Mouse (Mus musculus): ENCODE measurements around the gene Trabd2b.
A peak's percentile ranks its signal among the peaks of the same experiment; 100 is the strongest.

Trabd2b gene

DNA sequence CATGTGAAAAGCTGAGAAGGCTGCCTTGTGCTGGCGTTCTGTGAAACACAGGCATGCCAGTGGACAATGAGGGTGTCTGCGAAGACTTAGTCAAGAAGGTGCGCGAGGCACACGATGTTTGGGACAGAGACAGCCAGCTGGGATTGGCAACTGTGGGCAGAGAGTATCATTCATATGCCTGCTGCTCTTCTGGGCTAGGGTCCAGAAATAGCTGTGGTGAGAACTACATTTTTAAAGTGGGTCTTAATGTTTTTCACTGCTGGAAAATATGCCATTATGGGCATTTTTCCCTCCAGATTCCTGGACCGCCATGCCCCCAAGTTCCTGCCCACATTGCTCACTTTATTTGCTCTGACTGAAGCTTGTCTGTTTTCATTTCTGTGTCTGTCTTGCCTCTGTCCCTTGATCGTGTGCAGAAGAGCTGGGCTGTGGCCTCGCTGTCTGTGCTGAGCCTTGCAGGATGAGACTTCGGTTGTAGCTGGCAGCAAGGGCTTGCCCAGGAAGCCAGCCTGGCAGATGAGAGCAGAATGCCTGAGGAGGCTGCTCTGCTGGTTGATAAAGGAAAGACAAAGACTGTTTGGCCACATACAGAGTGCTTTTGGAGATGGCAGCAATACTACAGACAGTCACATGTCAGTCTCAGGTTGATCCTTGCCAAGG is 42.0 kb downstream of the Trabd2b start:
- DNase-seq (ENCODE audit: low spot score), result no peak

DNA sequence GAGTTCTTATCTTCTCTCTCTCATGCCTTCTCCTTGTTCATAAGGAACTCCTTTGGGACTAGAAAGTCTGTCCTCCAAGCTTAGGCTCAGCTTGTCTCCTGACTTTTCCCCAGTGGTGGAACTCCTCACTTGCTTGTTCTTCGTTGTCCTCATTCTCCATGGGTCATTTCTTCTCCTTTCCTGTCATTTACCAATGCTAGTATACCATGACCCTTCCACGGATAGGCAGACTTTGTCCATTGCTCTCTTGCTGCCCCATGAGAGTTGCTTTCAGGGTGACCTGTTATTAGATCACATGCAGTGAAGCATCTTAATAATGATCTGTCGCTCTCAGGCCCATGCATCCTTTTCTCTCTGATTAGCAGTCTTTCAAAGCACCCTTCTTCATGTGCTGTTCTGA is 46.6 kb downstream of the Trabd2b start:
- no peak for DNase-seq (ENCODE audit: low spot score)

DNA sequence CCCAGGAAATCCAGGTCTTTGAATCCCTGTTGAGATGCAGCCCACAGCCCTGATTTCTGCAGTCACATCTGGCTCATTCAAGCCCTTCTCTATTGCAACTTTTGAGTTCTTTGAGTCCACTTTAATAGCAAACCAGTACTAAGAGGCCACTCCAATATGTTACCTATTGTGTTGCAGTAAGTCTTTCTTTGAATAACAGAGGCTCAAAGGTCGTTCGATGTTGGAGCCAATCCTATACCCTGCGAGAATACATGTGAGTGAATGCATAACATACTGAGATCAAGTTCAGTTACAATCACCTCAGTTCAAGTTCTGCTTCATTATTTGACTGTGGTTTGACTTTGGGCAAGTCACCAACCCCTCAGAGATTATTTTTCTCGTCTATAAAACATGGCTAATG is 47.5 kb downstream of the Trabd2b start:
- DNase-seq (ENCODE audit: low spot score), result no peak

DNA sequence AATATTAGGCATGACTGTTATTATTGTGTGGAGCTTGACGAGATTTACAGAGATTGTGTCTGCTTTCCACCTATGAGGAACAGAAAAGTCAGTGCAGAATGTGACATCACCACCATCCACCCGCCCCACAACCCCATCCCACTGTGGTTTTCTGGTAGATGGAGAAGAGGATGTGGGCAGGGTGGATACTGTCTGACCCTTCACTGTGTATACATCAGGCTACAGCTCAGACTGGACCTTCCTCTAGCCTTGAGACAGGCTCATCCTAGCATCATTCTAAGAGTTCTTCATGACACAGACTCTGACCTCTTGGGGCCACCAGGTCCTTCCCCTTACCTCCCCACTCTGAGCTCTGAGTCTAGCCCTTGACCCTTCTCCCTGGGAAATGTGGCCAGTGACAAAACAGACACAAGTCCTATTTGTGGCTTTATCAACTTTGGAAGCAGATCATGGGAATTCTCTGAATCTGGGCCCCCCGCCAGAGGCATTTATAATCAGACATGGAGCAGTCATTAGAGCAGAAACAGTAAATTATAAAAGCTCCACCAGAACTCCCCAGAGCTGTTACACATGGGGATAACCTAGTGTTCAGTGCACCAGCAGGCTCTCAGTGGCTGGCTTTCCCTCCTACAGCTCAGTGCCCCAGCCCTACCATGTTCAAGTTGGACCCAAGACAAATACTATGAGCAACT is 48.1 kb downstream of the Trabd2b start:
- DNase-seq (ENCODE audit: low spot score), result no peak

DNA sequence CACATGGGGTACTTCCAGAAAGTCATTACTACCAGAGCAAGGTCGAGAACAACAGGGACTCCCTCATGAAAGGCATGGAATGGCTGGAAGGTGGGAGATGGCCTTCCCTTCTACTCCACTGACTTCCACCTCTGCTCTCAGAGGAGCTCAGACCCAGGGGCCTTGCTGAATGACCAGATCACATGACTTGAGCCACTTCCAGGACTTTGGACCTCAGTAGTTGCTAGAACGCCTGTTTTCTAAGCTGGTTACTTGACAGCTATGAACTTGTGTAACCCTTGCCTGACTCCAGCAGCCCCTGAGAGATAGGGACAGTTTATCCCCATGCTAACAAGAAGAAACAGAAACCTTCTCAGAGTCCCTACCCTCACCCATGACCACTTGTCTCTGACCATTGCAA is 50.6 kb downstream of the Trabd2b start:
- DNase-seq (ENCODE audit: low spot score), result peak; percentile 71

DNA sequence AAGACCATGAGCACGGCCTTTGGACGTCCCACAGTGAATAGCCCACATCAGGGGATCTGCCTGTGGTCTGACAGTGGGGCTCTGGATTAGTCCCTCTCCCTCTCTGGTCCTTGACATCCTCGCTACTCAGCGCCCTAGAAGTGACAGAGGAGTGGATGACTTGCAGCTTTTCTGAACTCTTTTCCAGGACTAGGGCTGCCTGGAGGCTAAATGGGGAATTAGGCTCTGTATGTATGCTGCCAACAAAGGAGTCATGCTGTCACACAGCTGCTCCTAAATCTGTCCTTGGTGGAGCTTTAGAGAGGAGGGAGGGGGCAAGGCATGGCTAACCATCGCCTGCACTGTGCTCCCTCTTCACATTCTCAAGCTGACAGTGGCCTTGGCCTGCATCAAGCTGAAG is 53.1 kb downstream of the Trabd2b start:
- no peak for DNase-seq (ENCODE audit: low spot score)

DNA sequence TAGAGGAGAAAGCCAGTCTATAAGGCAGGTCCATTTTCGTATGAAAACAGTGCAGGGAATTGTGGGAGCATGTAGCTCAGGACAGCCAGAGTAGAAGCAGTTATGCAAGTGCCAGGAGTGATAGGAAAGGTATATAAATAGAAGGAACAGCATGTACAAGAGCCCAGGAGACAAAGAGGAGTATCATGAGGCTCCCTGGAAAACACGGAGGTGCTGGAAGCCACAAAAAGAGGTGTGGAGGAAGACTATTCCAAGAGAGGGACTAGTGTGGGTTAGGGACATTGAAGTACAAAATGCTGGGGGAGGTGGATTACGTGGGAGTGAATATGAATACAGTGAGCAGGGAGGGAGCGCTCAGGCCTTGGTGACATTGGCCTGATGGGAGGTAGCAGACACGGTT is 53.9 kb downstream of the Trabd2b start:
- no peak for DNase-seq (ENCODE audit: low spot score)

DNA sequence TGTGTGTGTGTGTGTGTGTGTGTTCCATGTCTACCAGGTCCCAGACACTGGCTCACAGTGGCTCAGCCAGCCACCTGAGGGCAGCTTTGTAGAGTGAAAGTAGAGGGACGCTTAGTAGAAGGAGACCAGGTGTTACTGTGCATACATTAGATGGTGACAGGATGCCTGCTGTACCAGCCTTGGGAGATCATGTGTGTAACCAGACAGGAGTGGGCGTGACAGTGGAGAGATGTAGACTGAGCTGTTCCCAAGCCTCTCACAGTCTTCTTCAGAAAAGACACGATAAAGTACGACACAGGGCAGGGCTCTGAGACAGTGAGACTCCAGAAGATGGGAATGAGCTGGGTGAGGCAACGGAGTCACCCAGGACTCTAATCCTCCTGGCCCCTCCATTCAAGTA is 54.6 kb downstream of the Trabd2b start:
- DNase-seq (ENCODE audit: low spot score), result no peak

DNA sequence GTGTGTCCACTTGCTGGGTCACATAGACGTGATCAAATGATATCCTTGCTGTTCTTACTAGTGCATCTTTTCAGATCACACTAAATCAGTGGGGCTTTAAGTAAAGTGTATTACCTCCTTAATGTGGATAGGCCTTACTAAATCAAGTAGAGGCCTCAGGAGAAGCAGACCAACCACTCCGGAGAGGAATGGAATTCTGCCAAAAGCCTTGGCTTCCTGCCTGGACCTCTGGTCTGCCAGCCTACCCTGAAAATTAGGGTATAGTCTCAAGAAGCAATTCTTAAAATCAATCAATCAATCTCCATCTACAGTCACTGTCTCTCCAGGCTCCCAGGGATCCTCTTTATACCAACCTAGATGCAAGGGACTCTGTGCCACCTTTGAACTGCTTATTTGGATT is 59.1 kb downstream of the Trabd2b start:
- DNase-seq (ENCODE audit: low spot score), result no peak

DNA sequence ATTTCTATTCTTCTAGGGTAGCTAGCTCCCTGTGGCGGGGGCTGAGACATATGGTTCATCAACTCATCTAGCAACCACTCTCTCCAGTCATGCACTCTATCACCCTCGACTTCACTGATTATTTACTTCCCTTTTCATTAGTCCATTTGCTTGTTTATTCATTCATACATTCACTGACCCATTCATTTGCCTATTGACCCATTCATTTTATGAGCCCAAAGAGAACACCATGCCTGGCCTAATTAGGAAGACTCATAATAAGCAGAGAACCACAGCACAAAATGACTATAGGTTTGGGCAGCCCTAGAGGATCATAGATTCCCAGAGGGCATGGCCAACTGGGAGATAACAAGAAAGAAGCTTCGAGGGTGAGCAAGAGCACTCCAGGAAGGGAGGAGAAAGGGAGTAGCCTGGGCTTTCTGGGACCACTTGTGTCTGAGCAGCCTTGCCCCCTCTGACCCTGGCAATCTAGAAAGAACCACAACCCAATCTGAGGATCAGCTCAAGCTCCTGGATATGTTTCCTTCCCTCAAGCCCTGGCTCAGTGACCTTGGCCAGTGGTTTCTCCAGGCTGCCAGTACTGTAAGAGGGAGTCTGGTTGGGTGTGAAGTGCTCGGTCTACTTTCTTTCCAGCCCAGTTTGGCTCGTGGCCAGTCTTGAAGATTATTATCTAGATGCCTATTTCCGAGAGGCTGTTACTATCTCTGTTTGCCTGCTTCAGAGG is 61.0 kb downstream of the Trabd2b start:
- DNase-seq (ENCODE audit: low spot score), result peak; percentile 73

DNA sequence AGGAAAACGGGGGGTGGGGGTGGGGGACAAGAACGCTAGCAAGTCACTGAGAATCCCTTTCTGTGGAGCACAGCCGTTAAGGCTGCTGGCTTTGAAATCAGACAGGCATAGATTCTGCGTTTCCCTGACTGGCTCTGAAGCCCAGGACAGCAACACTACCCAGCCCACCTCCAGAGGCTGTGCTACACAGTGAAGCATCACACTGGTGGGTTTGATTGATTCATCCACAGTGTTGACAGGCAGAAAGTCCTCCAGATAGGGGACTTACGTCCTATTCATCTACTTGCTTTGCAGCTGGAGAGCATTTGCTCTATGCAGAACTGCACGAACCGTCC is 61.5 kb downstream of the Trabd2b start:
- DNase-seq (ENCODE audit: low spot score), result no peak

DNA sequence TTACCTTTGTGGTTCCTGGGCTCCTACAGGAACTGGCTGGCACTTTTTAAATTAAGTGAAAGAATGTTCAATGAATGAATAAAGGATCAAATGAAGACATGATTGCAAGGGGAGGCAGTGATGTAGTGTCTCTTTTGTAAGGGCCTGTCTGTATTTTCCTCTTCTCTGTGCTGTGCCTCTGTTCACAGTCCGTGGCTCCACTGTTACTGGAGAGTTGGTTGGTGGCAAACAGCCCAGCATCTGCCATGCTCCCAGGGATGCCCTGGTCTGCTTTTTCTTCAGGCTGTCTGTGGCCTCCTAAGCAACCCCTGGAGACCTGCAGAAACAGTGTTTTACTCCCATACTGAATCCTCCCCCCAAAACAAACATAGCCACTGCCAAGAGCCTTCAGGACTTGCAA is 63.4 kb downstream of the Trabd2b start:
- no peak for DNase-seq (ENCODE audit: low spot score)

DNA sequence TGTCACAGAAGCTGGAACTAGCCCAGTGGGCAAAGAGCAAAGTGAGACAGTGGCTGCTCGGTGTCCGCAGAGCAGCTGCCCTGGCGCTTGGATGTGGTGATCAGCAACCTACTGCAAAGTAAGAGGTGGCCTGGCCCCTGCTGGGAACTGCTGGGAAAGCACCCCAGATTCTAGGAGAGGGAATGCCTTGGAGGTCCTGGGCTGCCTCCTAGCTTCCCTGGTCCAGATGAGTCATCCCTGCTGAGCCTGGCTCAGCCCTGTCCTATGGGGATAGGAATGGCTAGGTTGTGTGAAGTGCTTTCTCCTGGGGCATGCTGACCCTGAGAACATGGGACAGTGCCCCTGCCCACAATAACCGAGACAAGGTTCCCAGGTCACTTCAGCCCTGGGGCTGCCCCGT is 65.6 kb downstream of the Trabd2b start:
- DNase-seq (ENCODE audit: low spot score), result peak; percentile 62

DNA sequence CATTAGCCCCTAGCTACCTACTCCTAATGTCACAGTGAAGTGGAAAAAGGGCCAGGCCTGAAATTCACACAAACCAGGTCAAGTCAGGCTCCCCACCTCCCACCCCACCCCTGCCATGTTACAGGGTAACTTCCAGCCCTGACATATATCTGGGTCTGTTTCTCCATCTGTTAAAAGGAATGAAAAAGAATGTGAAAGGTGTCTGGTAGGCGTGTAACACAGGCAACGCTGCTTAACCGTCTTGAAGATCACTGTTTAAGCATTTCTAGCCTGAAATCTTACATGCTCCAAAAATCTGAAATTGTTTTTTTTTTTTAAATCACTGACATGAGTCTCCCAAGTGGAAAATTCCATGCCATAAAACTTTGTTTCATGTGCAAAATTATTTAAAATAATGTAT is 69.8 kb downstream of the Trabd2b start:
- no peak for DNase-seq (ENCODE audit: low spot score)

DNA sequence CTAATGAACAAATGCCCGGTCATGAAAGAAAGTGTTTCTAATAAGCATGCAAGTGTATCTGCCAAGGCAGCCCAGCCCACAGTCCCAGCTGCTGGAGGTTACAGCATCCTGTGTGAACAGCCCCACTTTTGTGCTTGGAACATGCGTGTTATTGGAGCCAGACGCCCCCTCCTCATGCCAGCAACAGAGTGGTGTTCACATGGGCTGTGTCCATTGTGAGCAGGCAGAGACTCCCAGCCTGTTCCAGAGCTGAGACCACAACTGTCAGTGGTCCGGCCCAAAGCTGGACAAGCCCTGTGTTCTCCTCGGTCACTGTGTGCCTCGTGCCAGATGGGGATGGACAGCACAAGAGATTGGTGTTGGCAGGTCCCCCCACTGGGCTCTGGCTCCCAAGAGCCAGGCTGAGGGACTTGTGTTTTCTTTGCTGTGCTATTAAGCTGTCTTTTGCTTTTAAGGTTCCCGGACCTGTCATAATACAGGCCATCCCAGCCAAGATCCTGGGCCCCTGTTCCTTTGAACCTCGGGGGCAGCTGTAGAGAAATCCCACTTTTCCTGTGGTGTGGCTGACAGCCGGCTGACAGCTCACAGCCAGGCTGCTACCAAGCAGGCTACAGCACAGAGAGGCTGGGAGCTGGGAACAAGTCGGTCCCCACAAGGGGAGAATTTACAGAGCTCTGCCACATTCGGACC is 70.7 kb downstream of the Trabd2b start:
- DNase-seq (ENCODE audit: low spot score), result no peak

DNA sequence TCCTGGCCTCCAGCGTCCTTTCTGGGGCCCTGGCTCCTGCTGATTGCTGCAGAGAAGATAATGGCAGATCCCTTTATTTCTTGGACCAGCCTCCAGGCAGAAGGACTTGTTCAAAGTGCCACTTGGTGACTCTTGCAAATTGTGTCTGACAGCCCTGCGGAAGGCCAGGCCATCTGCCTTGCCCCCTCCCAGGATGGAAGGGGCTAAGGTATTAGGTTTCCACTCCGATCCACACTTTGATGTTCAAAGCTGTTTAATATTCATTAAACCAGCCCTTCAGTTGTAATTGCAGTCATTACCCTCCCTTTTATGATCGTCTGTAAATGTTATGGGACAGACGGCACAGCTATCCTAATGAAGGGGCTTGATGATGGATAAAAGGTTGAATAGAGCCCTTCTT is 75.0 kb downstream of the Trabd2b start:
- DNase-seq (ENCODE audit: low spot score), result no peak

DNA sequence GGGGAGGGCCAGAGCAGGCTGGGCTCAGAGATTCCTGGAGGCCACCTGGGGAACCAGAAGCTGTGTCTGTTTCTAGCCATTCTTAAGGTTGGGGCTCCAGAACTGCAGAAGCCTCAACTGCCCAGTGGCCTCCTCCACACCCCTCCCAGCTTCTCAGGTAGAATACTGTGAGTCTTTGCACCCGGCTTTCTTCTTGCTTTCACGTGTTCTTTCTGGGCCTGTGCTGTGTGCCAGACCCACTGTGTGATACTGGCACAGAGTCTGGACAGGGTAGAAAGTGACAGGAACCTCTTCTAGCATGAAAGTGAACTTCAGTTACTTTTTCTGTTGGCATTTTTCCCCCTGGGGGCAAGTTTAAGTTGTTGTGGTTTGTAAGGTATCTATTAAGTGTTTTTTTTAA is 77.6 kb downstream of the Trabd2b start:
- DNase-seq (ENCODE audit: low spot score), result no peak

DNA sequence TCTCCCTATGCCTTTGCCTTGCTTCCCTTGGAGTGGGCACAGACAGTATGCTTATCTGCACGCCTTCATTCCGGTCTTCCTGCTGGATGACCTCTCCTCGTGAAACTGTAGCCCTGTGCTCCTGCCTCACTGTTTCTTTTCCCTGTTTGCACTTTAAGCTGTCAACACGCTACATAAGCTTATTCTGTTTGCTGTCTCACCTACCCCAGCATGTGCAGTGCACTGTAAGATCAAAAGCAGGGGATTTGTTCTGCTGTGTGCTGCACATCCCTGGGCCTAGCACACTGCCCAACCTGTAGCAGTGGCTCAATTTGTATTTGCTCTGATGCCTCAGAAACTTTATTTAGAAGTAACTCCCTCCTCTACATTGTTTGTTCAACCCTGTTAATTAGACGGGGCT is 79.5 kb downstream of the Trabd2b start:
- DNase-seq (ENCODE audit: low spot score), result no peak

DNA sequence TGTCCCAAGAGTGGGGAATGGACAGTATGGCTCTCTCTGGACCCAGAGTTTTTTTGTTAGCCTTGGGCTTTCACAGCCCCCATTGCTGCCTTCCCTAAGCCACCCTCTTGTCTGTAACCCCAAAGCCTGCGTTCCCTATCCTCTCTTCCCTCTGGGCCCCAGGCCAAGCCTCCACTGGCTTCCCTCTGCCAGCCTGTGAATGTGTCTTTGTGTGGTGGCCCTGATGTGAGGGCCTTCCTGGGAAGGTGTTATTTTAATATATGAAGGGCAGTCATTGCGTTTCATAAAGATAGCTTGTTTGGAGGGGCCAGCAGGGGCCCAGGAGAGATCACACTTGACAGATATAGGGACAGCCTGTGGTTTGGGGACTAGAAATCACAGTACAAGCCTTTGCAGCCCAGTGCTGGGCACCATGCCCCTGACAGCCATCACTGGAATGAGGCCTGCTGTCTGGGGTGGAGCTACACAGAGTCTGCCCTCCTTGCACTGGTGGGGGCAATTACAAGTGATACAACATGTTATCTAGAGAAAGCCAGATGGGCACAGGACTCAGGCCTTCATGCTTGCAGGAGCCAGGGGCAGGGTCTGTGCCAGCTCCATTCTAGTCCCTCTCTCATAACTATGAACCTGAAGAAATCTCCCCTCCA is 80.5 kb downstream of the Trabd2b start:
- DNase-seq (ENCODE audit: low spot score), result no peak

DNA sequence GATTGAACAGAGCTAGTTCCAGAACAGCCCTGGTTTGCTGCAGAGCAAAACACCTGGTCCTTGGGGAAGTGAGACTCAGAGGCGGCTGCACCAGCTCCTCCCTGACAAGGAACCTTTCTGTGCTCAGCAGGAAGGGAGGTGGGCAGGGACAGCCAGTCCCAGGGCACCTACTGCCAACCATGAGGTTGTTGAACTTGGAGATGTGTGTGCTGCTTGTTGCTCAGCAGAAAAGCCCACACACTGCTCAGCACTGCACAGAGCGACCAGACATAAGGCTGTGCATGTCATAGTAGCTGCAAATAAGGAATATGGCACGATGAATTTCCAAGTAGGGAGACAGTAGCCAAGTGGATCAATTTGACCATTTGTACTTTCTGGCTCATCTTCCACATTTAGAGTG is 81.2 kb downstream of the Trabd2b start:
- no peak for DNase-seq (ENCODE audit: low spot score)

DNA sequence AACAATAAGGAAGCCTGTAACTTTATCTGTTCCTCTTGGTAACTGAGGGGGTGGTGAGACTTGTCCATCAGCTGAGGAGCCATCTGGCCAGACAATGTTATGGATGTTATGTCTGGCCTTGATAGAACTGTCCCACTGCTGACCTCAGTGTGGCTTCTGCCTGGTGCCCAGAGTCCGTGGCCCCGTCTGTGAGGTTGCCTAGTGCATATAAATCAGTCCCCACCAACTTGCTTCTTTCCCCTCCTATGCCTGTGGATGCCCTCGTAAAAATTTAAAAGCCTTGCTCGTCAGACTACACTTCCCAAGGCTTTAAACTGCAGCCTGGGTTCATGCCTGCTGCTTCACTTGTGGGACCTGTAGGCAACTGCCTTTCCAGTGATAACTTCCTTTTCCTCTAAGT is 85.6 kb downstream of the Trabd2b start:
- no peak for DNase-seq (ENCODE audit: low spot score)

DNA sequence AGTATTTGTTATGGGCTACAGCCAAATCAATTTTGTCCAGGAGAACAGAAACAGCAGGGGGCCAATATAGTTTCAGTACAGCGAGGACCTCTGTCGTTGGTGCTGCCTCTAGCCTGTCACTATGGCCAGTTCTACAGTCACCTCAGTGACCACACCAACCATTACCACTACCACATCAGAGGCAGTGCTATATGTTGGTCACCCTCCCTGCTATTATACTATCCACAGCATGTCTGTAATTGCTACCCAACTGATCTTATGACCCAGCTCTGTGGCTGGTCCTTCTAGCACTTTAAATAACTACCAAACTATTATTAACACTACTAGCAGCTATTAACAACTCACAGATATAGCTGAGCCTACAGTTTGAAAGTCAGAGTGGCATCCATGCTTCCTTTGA is 87.5 kb downstream of the Trabd2b start:
- DNase-seq (ENCODE audit: low spot score), result no peak

All from yolk sac, embryonic 10.5 days (tissue).